Mouse (Mus musculus) cerebellum, adult 2 months (tissue): ENCODE measurements around the gene Tpst2.

Source experiments
- CTCF ChIP-seq: fragments of 200-500 bp; IDR thresholded peaks from 2 replicates; pipeline ENCODE4 v1.5.1; 2011; ENCODE audit warnings: low read depth, mild to moderate bottlenecking, control low read depth, low read length, moderate library complexity, borderline replicate concordance; ENCODE audit not compliant: insufficient read depth
- POLR2A ChIP-seq: fragments of 200-500 bp; IDR thresholded peaks from 2 replicates; pipeline ENCODE4 v1.6.1; 2011; ENCODE audit warnings: low read length, control low read depth, borderline replicate concordance; ENCODE audit not compliant: insufficient read depth

DNA sequence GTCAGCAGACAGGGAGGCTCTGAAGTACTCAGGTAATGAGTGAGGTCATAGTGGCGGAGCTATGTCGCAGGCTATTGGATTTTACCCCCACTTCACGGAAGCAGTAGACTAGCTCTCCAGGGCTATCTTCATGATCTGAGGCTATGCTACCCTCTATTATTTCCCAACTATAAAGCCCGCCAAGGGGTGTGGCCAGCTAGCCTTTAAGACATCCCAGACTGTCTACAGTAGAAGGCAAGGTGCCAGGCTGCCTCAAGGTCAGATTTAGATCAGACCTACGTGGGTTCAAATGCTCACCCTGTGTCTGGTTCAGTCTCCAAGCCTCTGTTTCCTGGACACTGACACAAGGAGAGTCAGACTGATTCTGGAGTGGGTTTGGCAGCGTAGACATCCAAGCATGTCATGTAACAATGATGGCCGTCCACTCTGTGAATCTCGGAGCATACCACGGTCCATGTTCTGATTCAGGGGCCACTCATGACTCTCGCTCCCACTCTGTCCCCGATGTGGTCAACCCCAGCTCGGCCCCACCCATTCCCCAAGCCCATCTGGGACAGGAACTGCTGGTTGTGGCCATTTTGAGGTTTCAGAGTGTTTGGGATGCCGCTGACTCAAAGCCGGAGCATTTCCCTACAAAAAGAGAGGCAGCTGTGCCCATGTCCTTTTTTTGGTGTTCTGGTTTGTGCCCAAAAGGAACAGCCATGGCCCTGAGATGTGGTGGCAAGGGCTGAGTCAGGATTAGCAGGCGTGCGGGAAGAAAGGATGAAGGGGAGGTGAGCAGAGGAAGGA lies 16.4 kb upstream of the Tpst2 start:
- TF ChIP-seq CTCF (no peak), POLR2A (no peak)
